Mouse (Mus musculus): ENCODE data around the gene Psmd9. TPM values are rescaled to one million over a fixed set of nuclear protein-coding genes. Genes with fewer than 3 reads are reported as not detected.
"Not testable (repeated sequence)": the region's sequence is repeated elsewhere in the genome, so short reads cannot be mapped to it uniquely, and the experiment has no call there.

Psmd9 gene
- polyA plus RNA-seq, 1 experiment from 2014 or later, result 71.0 TPM

DNA sequence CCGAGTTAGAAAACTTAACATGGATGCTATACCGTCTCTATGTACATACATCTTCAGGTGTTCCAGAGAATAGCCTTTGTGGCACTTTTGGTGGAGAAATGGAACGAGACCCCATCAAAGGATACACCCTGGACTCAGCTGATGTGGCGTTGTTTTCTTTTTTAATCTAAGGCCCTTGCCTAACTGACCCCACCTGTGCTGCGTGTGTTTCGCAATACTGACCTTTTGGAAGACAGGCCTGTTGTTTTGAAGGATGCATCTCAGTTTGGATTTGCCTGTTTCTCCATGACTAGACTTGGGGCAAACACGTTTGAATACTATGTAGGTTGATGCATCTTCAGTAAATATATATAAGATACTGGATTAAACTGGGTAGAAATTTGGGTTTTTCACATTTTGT, 34.4 kb downstream of the Psmd9 start:
- not testable (repeated sequence) for H3K4me3 ChIP-seq (replicated peaks; ENCODE audit: low read length); H3K4me1 ChIP-seq (ENCODE audit: control insufficient read depth, insufficient read depth, low read length); H3K27ac ChIP-seq (ENCODE audit: low read length); H3K9me3 ChIP-seq (replicated peaks; ENCODE audit: control insufficient read depth, low read length); H3K9ac ChIP-seq (ENCODE audit: low read length); H3K4me2 ChIP-seq (ENCODE audit: low read depth, low read length); H3K36me3 ChIP-seq (ENCODE audit: control insufficient read depth, insufficient read depth, low read length); ATAC-seq (ENCODE audit: insufficient read depth, low FRiP score); H3K27me3 ChIP-seq (ENCODE audit: control insufficient read depth, insufficient read depth, low read length)
- 83% methylated on average over 7 of the region's 7 CpGs for whole genome bisulfite sequencing

DNA sequence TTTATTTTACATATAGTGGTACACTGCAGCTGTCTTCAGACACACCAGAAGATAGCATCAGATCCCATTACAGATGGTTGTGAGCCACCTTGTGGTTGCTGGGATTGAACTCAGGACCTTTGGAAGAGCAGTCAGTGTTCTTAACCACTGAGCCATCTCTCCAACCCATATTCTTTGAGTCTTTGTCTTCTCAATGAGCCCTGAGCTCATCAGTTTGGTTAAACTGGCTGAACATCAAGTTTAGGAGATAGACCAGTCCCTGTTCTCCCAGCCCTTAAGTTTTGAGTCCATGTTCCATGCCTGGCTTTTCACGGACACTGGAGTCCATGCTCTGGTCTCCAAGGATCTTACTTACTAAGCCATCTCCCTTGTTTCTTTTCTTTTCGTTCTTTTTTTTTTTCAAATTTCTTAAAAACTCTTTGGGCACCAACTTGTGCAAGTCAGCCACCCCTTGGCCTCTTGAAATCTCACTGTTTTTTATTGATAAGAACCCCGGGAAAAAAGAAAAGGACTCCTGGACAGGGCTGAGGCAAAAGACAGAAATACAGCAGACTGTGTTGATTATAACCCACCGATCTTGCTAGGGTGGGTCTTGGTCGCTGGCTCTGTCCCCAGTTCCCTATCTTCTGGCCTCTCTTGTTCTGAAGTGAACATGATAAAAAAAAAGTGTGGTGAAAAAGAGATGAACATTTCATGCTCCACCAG, 53.3 kb downstream of the Psmd9 start:
- H3K27me3 ChIP-seq (ENCODE audit: control insufficient read depth, insufficient read depth, low read length); H3K4me2 ChIP-seq (ENCODE audit: low read depth, low read length); ATAC-seq (ENCODE audit: insufficient read depth, low FRiP score); H3K4me3 ChIP-seq (replicated peaks; ENCODE audit: low read length); H3K4me1 ChIP-seq (ENCODE audit: control insufficient read depth, insufficient read depth, low read length); H3K9ac ChIP-seq (ENCODE audit: low read length); H3K9me3 ChIP-seq (replicated peaks; ENCODE audit: control insufficient read depth, low read length); H3K27ac ChIP-seq (ENCODE audit: low read length); H3K36me3 ChIP-seq (ENCODE audit: control insufficient read depth, insufficient read depth, low read length): not testable (repeated sequence)
- WGBS, result 76% methylated on average over 3 of the region's 5 CpGs

DNA sequence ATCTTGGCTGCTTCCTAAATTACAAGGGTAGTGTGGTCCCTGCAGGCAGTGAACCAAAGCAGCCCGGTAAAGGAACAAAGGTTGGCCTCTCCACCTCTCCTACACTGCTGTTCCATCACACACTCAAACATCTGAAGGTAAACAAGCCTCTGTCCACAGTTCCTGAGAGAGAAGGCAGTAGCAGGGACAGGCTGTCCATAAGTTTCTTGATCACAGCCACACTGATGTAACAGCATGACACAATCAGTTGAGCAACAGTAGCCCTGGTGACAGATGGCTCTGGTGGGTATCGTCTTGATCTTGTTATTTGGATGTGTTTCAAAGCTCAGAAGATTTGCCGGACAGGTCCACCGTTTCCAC, 53.8 kb downstream of the Psmd9 start:
- Histone ChIP-seq H3K4me2 (ENCODE audit: low read depth, low read length) (no peak overlapping the region), H3K27ac (ENCODE audit: low read length) (no peak overlapping the region), H3K9me3 (replicated peaks; ENCODE audit: control insufficient read depth, low read length) (no peaks in the 10 kb centered on the region), H3K36me3 (ENCODE audit: control insufficient read depth, insufficient read depth, low read length) (no peaks in the 10 kb centered on the region), H3K9ac (ENCODE audit: low read length) (no peak overlapping the region), H3K4me1 (ENCODE audit: control insufficient read depth, insufficient read depth, low read length) (no peaks in the 10 kb centered on the region), H3K27me3 (ENCODE audit: control insufficient read depth, insufficient read depth, low read length) (no peaks in the 10 kb centered on the region), H3K4me3 (replicated peaks; ENCODE audit: low read length) (no peak overlapping the region)
- ATAC-seq (ENCODE audit: insufficient read depth, low FRiP score), result no peak
- 73% methylated on average over 4 of the region's 4 CpGs for WGBS

DNA sequence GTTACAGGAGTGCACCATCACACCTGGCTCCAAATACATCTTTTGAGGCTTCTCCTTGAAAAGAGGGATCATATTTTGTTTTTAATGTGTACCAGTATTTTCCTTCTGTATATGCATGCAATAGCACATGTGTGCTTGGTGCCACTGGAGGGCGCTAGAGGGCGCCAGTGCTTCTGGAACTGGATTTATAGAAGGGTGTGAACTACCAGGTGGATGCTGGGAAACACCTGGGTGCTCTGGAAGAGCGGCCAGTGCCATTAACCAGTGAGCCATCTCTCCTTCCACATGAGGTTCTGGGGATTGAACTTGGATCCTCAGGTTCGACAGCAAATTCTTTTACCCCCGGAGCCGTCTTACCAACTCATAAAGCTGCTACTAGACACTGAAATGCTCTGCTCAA, 54.6 kb downstream of the Psmd9 start:
- not testable (repeated sequence) for H3K27ac ChIP-seq (ENCODE audit: low read length); H3K4me2 ChIP-seq (ENCODE audit: low read depth, low read length); ATAC-seq (ENCODE audit: insufficient read depth, low FRiP score); H3K4me3 ChIP-seq (replicated peaks; ENCODE audit: low read length); H3K9me3 ChIP-seq (replicated peaks; ENCODE audit: control insufficient read depth, low read length); H3K36me3 ChIP-seq (ENCODE audit: control insufficient read depth, insufficient read depth, low read length); H3K27me3 ChIP-seq (ENCODE audit: control insufficient read depth, insufficient read depth, low read length); H3K9ac ChIP-seq (ENCODE audit: low read length); H3K4me1 ChIP-seq (ENCODE audit: control insufficient read depth, insufficient read depth, low read length)
- WGBS, result 63% methylated on average over 5 of the region's 6 CpGs

DNA sequence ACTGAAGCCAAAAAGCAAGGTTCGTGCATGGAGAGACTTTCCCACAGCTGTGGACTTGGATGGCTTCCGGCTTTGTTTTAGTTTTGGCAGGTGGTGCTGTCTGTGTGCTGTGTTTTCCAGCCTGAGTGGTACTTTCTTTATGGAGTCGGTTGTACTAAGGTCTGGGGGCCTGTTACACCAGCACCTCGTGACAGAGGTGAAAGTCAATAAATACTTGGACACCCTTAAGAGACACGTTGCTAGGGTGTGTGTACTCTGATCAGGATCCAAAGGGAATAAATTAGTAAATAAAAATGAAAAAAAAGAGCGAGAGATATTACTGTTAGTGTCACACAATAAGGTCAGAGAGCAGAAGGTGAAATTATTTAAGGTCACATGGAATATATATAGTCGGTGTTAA, 57.6 kb downstream of the Psmd9 start:
- no peaks in the 10 kb centered on the region for H3K36me3 ChIP-seq (ENCODE audit: control insufficient read depth, insufficient read depth, low read length)
- peaks cover 5% of the 10 kb centered on the region for H3K4me1 ChIP-seq (ENCODE audit: control insufficient read depth, insufficient read depth, low read length)
- H3K4me2 ChIP-seq (ENCODE audit: low read depth, low read length), result no peak overlapping the region
- H3K27ac ChIP-seq (ENCODE audit: low read length), result no peak overlapping the region
- WGBS, result 82% methylated on average over 7 of the region's 7 CpGs
- H3K4me3 ChIP-seq (replicated peaks; ENCODE audit: low read length), result no peak overlapping the region
- no peaks in the 10 kb centered on the region for H3K9me3 ChIP-seq (replicated peaks; ENCODE audit: control insufficient read depth, low read length)
- H3K27me3 ChIP-seq (ENCODE audit: control insufficient read depth, insufficient read depth, low read length), result no peaks in the 10 kb centered on the region
- ATAC-seq (ENCODE audit: insufficient read depth, low FRiP score), result no peak
- H3K9ac ChIP-seq (ENCODE audit: low read length), result no peak overlapping the region

DNA sequence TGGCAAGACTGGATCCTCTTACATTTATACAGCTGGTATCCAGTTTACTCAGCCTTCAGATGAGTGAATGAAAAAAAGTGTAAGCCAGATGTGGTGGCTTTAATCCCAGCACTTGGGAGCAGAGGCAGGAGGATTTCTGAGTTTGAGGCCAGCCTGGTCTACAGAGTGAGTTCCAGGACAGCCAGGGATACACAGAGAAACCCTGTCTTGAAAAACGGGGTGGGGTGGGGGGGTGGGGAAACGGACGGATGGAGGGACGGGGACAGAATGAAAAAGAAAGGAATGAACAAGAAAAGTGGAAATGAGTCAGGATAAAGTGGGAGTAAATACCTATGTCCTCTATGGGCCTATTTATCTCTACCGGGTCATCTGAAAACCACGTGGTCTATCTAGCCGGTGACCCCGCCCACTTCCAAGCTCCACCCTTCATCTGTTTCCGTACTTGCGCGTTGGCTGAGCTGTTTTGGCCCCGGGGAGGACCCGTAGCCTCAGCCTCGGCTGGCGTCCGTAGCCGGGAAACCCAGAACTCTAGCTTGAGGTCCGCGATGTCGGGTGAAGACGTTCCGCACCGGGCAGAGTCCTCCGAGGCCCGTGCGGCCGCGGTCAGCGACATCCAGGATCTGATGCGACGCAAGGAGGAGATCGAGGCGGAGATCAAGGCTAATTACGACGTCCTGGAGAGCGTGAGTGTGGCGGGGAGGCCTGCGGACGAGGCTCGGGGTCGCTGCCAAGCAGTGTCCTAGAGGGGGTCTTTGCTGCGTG, 58.7 kb downstream of the Psmd9 start:
- H3K36me3 ChIP-seq (ENCODE audit: control insufficient read depth, insufficient read depth, low read length), result no peaks in the 10 kb centered on the region
- no peaks in the 10 kb centered on the region for H3K9me3 ChIP-seq (replicated peaks; ENCODE audit: control insufficient read depth, low read length)
- WGBS, result under 1% methylated on average over 42 of the region's 42 CpGs
- H3K9ac ChIP-seq (ENCODE audit: low read length), result peak overlapping the region; percentile 96
- ATAC-seq (ENCODE audit: insufficient read depth, low FRiP score), result peak; percentile 92
- H3K4me3 ChIP-seq (replicated peaks; ENCODE audit: low read length), result peak overlapping the region; percentile 96
- H3K27me3 ChIP-seq (ENCODE audit: control insufficient read depth, insufficient read depth, low read length), result no peaks in the 10 kb centered on the region
- H3K4me1 ChIP-seq (ENCODE audit: control insufficient read depth, insufficient read depth, low read length), result peaks cover 5% of the 10 kb centered on the region
- no peak overlapping the region for H3K27ac ChIP-seq (ENCODE audit: low read length)
- H3K4me2 ChIP-seq (ENCODE audit: low read depth, low read length), result peak overlapping the region; percentile 65

DNA sequence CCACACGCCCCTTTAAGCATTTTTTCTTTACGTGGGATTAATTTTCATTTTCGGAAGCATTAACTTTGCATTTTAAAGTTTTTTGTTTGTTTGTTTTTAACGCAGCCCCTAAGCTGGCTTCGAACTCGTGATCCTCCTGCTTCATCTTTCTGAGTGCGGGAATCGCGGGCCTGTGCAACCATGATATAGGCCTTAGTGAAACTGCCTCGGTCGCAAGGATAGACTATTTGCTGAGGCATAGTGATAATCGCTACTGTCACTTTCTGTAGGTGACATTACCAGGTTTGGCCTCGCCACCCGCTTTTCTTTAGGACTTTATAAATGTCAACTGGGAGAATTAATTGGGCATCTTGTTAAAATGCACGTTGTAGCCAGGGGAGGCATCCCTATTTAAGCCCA, 59.3 kb downstream of the Psmd9 start:
- Histone ChIP-seq H3K4me3 (replicated peaks; ENCODE audit: low read length) (peak overlapping the region; percentile 96), H3K27me3 (ENCODE audit: control insufficient read depth, insufficient read depth, low read length) (no peaks in the 10 kb centered on the region), H3K9ac (ENCODE audit: low read length) (peak overlapping the region; percentile 96), H3K4me1 (ENCODE audit: control insufficient read depth, insufficient read depth, low read length) (peaks cover 5% of the 10 kb centered on the region), H3K9me3 (replicated peaks; ENCODE audit: control insufficient read depth, low read length) (no peaks in the 10 kb centered on the region), H3K27ac (ENCODE audit: low read length) (no peak overlapping the region), H3K4me2 (ENCODE audit: low read depth, low read length) (peak overlapping the region; percentile 65), H3K36me3 (ENCODE audit: control insufficient read depth, insufficient read depth, low read length) (no peaks in the 10 kb centered on the region)
- whole genome bisulfite sequencing, result 5% methylated on average over 15 of the region's 15 CpGs
- no peak for ATAC-seq (ENCODE audit: insufficient read depth, low FRiP score)

DNA sequence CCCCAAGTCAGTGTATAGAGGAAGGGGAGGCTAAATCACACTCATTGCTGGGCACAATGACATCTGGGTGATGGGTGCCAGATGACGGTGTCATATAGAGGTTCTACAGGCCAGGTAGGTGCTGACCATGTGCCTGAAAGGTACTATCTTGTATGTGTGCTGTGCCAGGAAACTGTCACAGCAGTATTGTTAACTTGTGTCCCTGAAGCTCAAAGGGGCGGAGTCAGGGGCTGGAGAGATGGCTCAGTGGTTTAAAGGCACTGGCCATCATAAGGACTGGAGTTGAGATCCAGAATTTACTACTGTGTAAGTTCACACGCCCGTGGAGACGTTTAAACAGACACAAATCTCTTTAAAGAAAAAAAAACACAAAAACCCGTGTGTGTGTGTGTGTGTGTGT, 60.1 kb downstream of the Psmd9 start:
- ATAC-seq (ENCODE audit: insufficient read depth, low FRiP score), result no peak
- H3K9ac ChIP-seq (ENCODE audit: low read length), result no peak overlapping the region
- H3K4me3 ChIP-seq (replicated peaks; ENCODE audit: low read length), result no peak overlapping the region
- WGBS, result 85% methylated on average over 6 of the region's 6 CpGs
- H3K27me3 ChIP-seq (ENCODE audit: control insufficient read depth, insufficient read depth, low read length), result no peaks in the 10 kb centered on the region
- H3K4me1 ChIP-seq (ENCODE audit: control insufficient read depth, insufficient read depth, low read length), result peaks cover 5% of the 10 kb centered on the region
- peak overlapping the region; percentile 65 for H3K4me2 ChIP-seq (ENCODE audit: low read depth, low read length)
- H3K9me3 ChIP-seq (replicated peaks; ENCODE audit: control insufficient read depth, low read length), result no peaks in the 10 kb centered on the region
- H3K36me3 ChIP-seq (ENCODE audit: control insufficient read depth, insufficient read depth, low read length), result no peaks in the 10 kb centered on the region
- no peak overlapping the region for H3K27ac ChIP-seq (ENCODE audit: low read length)

DNA sequence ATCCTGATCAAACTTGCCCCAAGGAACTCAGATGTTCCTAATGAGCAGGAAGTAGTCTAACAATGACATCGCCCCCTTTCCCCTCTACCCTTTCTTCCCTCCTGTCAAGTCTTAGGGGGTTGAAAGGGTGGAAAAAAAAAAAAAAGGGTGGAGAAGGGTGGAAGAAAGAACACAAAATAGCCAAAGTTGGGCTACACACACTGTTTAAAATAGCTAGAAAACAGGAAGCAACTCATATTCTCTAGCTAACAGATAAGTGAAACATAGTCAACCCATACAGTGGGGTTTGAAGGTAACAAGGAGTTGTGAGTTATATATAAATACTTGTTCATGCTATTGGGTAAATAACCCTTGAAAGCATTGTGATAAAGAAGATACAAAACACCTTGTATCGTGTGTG, 63.0 kb downstream of the Psmd9 start:
- Histone ChIP-seq H3K4me3 (replicated peaks; ENCODE audit: low read length) (no peak overlapping the region), H3K27ac (ENCODE audit: low read length) (no peak overlapping the region), H3K36me3 (ENCODE audit: control insufficient read depth, insufficient read depth, low read length) (no peaks in the 10 kb centered on the region), H3K9ac (ENCODE audit: low read length) (no peak overlapping the region), H3K27me3 (ENCODE audit: control insufficient read depth, insufficient read depth, low read length) (no peaks in the 10 kb centered on the region), H3K4me2 (ENCODE audit: low read depth, low read length) (no peak overlapping the region), H3K4me1 (ENCODE audit: control insufficient read depth, insufficient read depth, low read length) (peaks cover 5% of the 10 kb centered on the region), H3K9me3 (replicated peaks; ENCODE audit: control insufficient read depth, low read length) (no peaks in the 10 kb centered on the region)
- WGBS, result 82% methylated on average over 2 of the region's 2 CpGs
- ATAC-seq (ENCODE audit: insufficient read depth, low FRiP score), result no peak

Data from stomach, embryonic 16.5 days (tissue).